Mouse (Mus musculus): ENCODE measurements at regions not wholly inside any gene's neighbourhood (a gene's known extent, or its start where the extent isn't known, plus 50 kb on each side); places are given as distances from the start of the nearest gene placed in this dataset.

DNA sequence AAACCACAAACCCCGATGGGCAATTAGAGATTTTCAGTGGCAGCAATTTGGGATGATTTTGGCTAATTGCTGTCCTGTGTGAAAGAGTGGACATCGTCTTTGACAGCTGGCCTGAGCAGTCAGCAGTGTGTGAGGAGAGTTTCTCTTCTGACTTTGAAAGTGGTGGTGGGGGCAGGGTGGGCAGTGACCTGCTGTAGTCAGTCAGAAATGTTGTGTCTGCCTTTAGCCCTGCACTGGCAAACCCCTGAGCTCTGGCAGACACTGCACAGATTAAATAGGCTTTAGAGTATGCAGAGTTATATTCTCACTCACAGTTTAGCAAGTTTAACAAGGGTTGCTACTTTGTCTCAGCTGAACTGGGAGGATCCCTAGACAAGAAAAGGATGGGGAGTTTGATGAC, 1404.7 kb upstream of the A1bg start:
- TF ChIP-seq CTCF (IDR thresholded peaks at IDR 0.05; ENCODE audit: extremely low read depth, insufficient read depth, insufficient read length, insufficient replicate concordance) (no peak), POLR2A (IDR thresholded peaks at IDR 0.05; ENCODE audit: low read depth, low read length) (no peak)

Measured in spleen, adult 2 months (tissue).